Mouse (Mus musculus): ENCODE measurements around the gene Nudt14. TPM values are rescaled to one million over a fixed set of nuclear protein-coding genes. Genes with fewer than 3 reads are reported as not detected.

Nudt14 gene
- total RNA-seq, 2 experiments from 2014 or later: 13.4 to 14.8 TPM

GRCm38 (mm10) chr12:112915587-112915986 lies 26.3 kb downstream of the Nudt14 start:
- ATAC-seq (replicated peaks; ENCODE audit: poor library complexity): no peak

GRCm38 (mm10) chr12:112914527-112914926 lies 27.4 kb downstream of the Nudt14 start:
- 0 out of 2 replicates have a peak, but pooled peaks have one; percentile 4 for ATAC-seq (replicated peaks; ENCODE audit: poor library complexity)

- ATAC-seq (replicated peaks; ENCODE audit: poor library complexity): no peak
Observed at GRCm38 (mm10) chr12:112912951-112913745, 28.8 kb downstream of the Nudt14 start.

- ATAC-seq (replicated peaks; ENCODE audit: poor library complexity): no peak
Observed at GRCm38 (mm10) chr12:112911701-112912100, 30.2 kb downstream of the Nudt14 start.

- ATAC-seq (replicated peaks; ENCODE audit: poor library complexity): no peak
Observed at GRCm38 (mm10) chr12:112908991-112909390, 32.9 kb downstream of the Nudt14 start.

GRCm38 (mm10) chr12:112905001-112905400 lies 36.9 kb downstream of the Nudt14 start:
- no peak for ATAC-seq (replicated peaks; ENCODE audit: poor library complexity)

GRCm38 (mm10) chr12:112903941-112904340 lies 38.0 kb downstream of the Nudt14 start:
- ATAC-seq (replicated peaks; ENCODE audit: poor library complexity): no peak

- no peak for ATAC-seq (replicated peaks; ENCODE audit: poor library complexity)
Observed at GRCm38 (mm10) chr12:112900641-112901040, 41.3 kb downstream of the Nudt14 start.

GRCm38 (mm10) chr12:112898960-112899359 lies 43.0 kb downstream of the Nudt14 start:
- ATAC-seq (replicated peaks; ENCODE audit: poor library complexity): no peak

- ATAC-seq (replicated peaks; ENCODE audit: poor library complexity): no peak
Observed at GRCm38 (mm10) chr12:112898351-112898750, 43.6 kb downstream of the Nudt14 start.

GRCm38 (mm10) chr12:112897522-112898212 lies 44.3 kb downstream of the Nudt14 start:
- ATAC-seq (replicated peaks; ENCODE audit: poor library complexity): peak; percentile 71

GRCm38 (mm10) chr12:112894969-112895368 lies 47.0 kb downstream of the Nudt14 start:
- peak; percentile 80 for ATAC-seq (replicated peaks; ENCODE audit: poor library complexity)

- peak; percentile 11; the same call in 1 of the 2 replicates for ATAC-seq (replicated peaks; ENCODE audit: poor library complexity)
Observed at GRCm38 (mm10) chr12:112894303-112894884, 47.5 kb downstream of the Nudt14 start.

- no peak for ATAC-seq (replicated peaks; ENCODE audit: poor library complexity)
Observed at GRCm38 (mm10) chr12:112885465-112885864, 56.5 kb downstream of the Nudt14 start.

Other genes starting within 250 kb of the Nudt14 start
- 0.59 and 2.1 TPM in 2 replicates for gene Cep170b, start 221.7 kb downstream of the Nudt14 start, total RNA-seq (2015)
- gene Cep170b, start 221.7 kb downstream of the Nudt14 start, total RNA-seq (2017): 1.1 and 4.7 TPM in 2 replicates
- 26.6 and 48.3 TPM in 2 replicates for gene Pld4, start 181.5 kb downstream of the Nudt14 start, total RNA-seq (2015)
- gene Pld4, start 181.5 kb downstream of the Nudt14 start, total RNA-seq (2017): 16.4 and 26.7 TPM in 2 replicates
- gene Ahnak2, start 139.5 kb downstream of the Nudt14 start, total RNA-seq (2015): not detected in 2 replicates
- not detected in 2 replicates for gene Ahnak2, start 139.5 kb downstream of the Nudt14 start, total RNA-seq (2017)
- gene Clba1, start 133.2 kb downstream of the Nudt14 start, total RNA-seq (2015): 0.39 and 0.52 TPM in 2 replicates
- gene Clba1, start 133.2 kb downstream of the Nudt14 start, total RNA-seq (2017): 0.87 and 1.0 TPM in 2 replicates
- gene Cdca4, start 112.7 kb downstream of the Nudt14 start, total RNA-seq (2015): 64.3 and 68.9 TPM in 2 replicates
- gene Cdca4, start 112.7 kb downstream of the Nudt14 start, total RNA-seq (2017): 56.8 and 63.6 TPM in 2 replicates
- gene Gpr132, start 73.9 kb downstream of the Nudt14 start, total RNA-seq (2015): 11.4 and 14.1 TPM in 2 replicates
- gene Gpr132, start 73.9 kb downstream of the Nudt14 start, total RNA-seq (2017): 5.7 and 6.1 TPM in 2 replicates
- 0.64 and 0.78 TPM in 2 replicates for gene Jag2, start 12.3 kb downstream of the Nudt14 start, total RNA-seq (2015)
- gene Jag2, start 12.3 kb downstream of the Nudt14 start, total RNA-seq (2017): 2.4 and 4.5 TPM in 2 replicates
- 7.7 and 9.5 TPM in 2 replicates for gene Btbd6, start 34.4 kb upstream of the Nudt14 start, total RNA-seq (2015)
- gene Btbd6, start 34.4 kb upstream of the Nudt14 start, total RNA-seq (2017): 5.2 and 6.4 TPM in 2 replicates
- 24.0 and 29.3 TPM in 2 replicates for gene Brf1, start 58.6 kb upstream of the Nudt14 start, total RNA-seq (2015)
- gene Brf1, start 58.6 kb upstream of the Nudt14 start, total RNA-seq (2017): 27.2 and 39.0 TPM in 2 replicates
- 16.2 and 16.8 TPM in 2 replicates for gene Pacs2, start 72.4 kb upstream of the Nudt14 start, total RNA-seq (2015)
- gene Pacs2, start 72.4 kb upstream of the Nudt14 start, total RNA-seq (2017): 9.2 and 10.0 TPM in 2 replicates
- gene Tex22, start 132.4 kb upstream of the Nudt14 start, total RNA-seq (2015): 0.27 TPM in 1 of 2 replicates, not detected in the other
- gene Tex22, start 132.4 kb upstream of the Nudt14 start, total RNA-seq (2017): 0.17 TPM in 1 of 2 replicates, not detected in the other
- gene Mta1, start 156.2 kb upstream of the Nudt14 start, total RNA-seq (2015): 61.2 and 66.3 TPM in 2 replicates
- gene Mta1, start 156.2 kb upstream of the Nudt14 start, total RNA-seq (2017): 32.4 TPM in 2 replicates
- gene Crip2, start 198.1 kb upstream of the Nudt14 start, total RNA-seq (2015): 0.77 and 1.1 TPM in 2 replicates
- 0.57 and 1.2 TPM in 2 replicates for gene Crip2, start 198.1 kb upstream of the Nudt14 start, total RNA-seq (2017)
- 139 and 158 TPM in 2 replicates for gene Crip1, start 204.2 kb upstream of the Nudt14 start, total RNA-seq (2015)
- 126 and 150 TPM in 2 replicates for gene Crip1, start 204.2 kb upstream of the Nudt14 start, total RNA-seq (2017)
- gene Tedc1, start 214.3 kb upstream of the Nudt14 start, total RNA-seq (2015): 5.2 and 5.3 TPM in 2 replicates
- 14.6 and 17.8 TPM in 2 replicates for gene Tedc1, start 214.3 kb upstream of the Nudt14 start, total RNA-seq (2017)
- 0.17 TPM in 1 of 2 replicates, not detected in the other for gene Tmem121, start 243.8 kb upstream of the Nudt14 start, total RNA-seq (2015)
- gene Tmem121, start 243.8 kb upstream of the Nudt14 start, total RNA-seq (2017): 0.12 TPM in 1 of 2 replicates, not detected in the other